Mouse (Mus musculus): ENCODE results near the gene Adam1a. TPM values are rescaled to one million over a fixed set of nuclear protein-coding genes. Genes with fewer than 3 reads are reported as not detected.
A peak's percentile ranks its signal among the peaks of the same experiment; 100 is the strongest.

Gene Adam1a
- polyA plus RNA-seq, 1 experiment from 2014 or later = 1.5 TPM

DNA sequence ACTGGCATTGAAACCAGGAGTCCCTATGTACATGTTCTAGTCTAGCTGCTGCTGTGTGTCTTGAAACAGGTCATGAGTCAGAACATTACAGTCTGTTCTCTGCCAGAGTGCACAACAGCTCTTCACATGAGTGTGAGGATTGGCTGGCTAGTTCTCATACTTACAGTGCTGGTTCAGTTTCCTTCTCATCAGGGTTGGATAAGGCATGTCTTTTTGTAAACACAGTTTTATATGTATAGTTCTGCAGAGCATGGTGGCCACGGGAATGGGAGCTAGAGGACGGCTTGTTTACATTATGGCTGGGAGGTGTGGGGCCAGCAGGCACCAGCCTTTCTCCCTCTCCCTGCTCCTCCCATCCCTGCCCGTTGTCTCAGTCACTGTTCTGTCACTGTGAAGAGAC is 75.7 kb downstream of the Adam1a start:
- no peak overlapping the region for H3K4me3 ChIP-seq (ENCODE audit: low read length)
- no peak overlapping the region for H3K27ac ChIP-seq (ENCODE audit: low read length)
- no peaks in the 10 kb centered on the region for H3K27me3 ChIP-seq (ENCODE audit: insufficient read depth, low read length)
- H3K4me1 ChIP-seq (ENCODE audit: insufficient read depth, low read length) = no peaks in the 10 kb centered on the region
- H3K36me3 ChIP-seq (ENCODE audit: insufficient read depth, low read length) = no peaks in the 10 kb centered on the region
- no peak overlapping the region for H3K4me2 ChIP-seq (replicated peaks; ENCODE audit: low read depth, low read length)
- H3K9ac ChIP-seq (replicated peaks; ENCODE audit: low read length) = 0 out of 2 replicates have a peak overlapping the region, but pooled peaks have one; percentile 35
- WGBS = 19% methylated on average over 3 of the region's 3 CpGs
- H3K9me3 ChIP-seq (ENCODE audit: low read length) = no peaks in the 10 kb centered on the region
- no peak; the same call in 1 of the 2 replicates for ATAC-seq (ENCODE audit: low FRiP score, low TSS enrichment)

Other genes starting within 250 kb of the Adam1a start
- gene Trafd1, start 159.8 kb downstream of the Adam1a start, polyA plus RNA-seq (2015; fragmentation: Nextera tagmentation; extraction: Ambion mirVana) = 60.6 and 67.1 TPM in 2 replicates
- gene Naa25, start 147.5 kb downstream of the Adam1a start, polyA plus RNA-seq (2015; fragmentation: Nextera tagmentation; extraction: Ambion mirVana) = 46.5 and 47.5 TPM in 2 replicates
- 11.5 and 14.0 TPM in 2 replicates for gene Tmem116, start 93.6 kb downstream of the Adam1a start, polyA plus RNA-seq (2015; fragmentation: Nextera tagmentation; extraction: Ambion mirVana)
- gene Erp29, start 93.0 kb downstream of the Adam1a start, polyA plus RNA-seq (2015; fragmentation: Nextera tagmentation; extraction: Ambion mirVana) = 203 and 208 TPM in 2 replicates
- 0.22 and 0.24 TPM in 2 replicates for gene Adam1b, start 42.0 kb downstream of the Adam1a start, polyA plus RNA-seq (2015; fragmentation: Nextera tagmentation; extraction: Ambion mirVana)
- 0.42 TPM in 1 of 2 replicates, not detected in the other for gene Gm42878, start within 50 bp of the Adam1a start, polyA plus RNA-seq (2015; fragmentation: Nextera tagmentation; extraction: Ambion mirVana)
- 50.6 and 51.2 TPM in 2 replicates for gene Mapkapk5, start 423 bp upstream of the Adam1a start, polyA plus RNA-seq (2015; fragmentation: Nextera tagmentation; extraction: Ambion mirVana)
- gene Aldh2, start 48.3 kb upstream of the Adam1a start, polyA plus RNA-seq (2015; fragmentation: Nextera tagmentation; extraction: Ambion mirVana) = 234 and 274 TPM in 2 replicates
- gene Acad12, start 73.5 kb upstream of the Adam1a start, polyA plus RNA-seq (2015; fragmentation: Nextera tagmentation; extraction: Ambion mirVana) = 3.5 and 3.6 TPM in 2 replicates
- gene Acad10, start 115.0 kb upstream of the Adam1a start, polyA plus RNA-seq (2015; fragmentation: Nextera tagmentation; extraction: Ambion mirVana) = 4.3 and 5.7 TPM in 2 replicates
- 34.9 and 37.4 TPM in 2 replicates for gene Brap, start 115.1 kb upstream of the Adam1a start, polyA plus RNA-seq (2015; fragmentation: Nextera tagmentation; extraction: Ambion mirVana)
- 38.9 and 56.5 TPM in 2 replicates for gene Atxn2, start 165.9 kb upstream of the Adam1a start, polyA plus RNA-seq (2015; fragmentation: Nextera tagmentation; extraction: Ambion mirVana)

Data from kidney, embryonic 16.5 days (tissue).